Mouse (Mus musculus) layer of hippocampus, adult 8-10 months (tissue): ENCODE data around the gene Mapk1. TPM values are rescaled to one million over a fixed set of nuclear protein-coding genes. Genes with fewer than 3 reads are reported as not detected.

Experiments used
- DNase-seq, 2 experiments: peaks; one replicate each; pipeline ENCODE4 v3.0.0; 2022; ENCODE audit warnings: low spot score in 2 of 2
- total RNA-seq, 4 experiments: library from RNA; stranded (reverse); gene quantifications; 2 replicates each; pipeline ENCODE4 v1.2.4; 2022

Gene Mapk1
- total RNA-seq, 4 experiments from 2014 or later, result 461 to 545 (median 499) TPM

DNA sequence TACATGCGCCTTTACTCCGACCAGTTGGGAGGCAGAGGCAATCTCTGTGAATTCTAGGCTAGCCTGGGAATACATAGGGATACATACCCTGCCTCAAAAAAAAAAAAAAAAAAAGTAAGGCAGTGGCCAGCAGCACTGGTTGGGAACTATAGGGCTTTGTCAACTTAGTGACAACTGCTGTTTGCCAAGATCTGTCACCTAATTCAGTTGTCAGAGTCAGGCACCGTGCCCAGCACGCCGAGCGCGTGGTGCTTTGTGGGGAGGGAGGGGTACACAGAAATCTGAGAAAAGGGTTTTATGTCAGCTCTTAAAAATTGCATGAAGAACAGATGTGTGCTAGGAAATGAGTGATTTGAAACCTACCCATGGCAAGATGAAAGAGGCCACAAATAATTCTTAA, 94.9 kb downstream of the Mapk1 start:
- DNase-seq, result no peak

DNA sequence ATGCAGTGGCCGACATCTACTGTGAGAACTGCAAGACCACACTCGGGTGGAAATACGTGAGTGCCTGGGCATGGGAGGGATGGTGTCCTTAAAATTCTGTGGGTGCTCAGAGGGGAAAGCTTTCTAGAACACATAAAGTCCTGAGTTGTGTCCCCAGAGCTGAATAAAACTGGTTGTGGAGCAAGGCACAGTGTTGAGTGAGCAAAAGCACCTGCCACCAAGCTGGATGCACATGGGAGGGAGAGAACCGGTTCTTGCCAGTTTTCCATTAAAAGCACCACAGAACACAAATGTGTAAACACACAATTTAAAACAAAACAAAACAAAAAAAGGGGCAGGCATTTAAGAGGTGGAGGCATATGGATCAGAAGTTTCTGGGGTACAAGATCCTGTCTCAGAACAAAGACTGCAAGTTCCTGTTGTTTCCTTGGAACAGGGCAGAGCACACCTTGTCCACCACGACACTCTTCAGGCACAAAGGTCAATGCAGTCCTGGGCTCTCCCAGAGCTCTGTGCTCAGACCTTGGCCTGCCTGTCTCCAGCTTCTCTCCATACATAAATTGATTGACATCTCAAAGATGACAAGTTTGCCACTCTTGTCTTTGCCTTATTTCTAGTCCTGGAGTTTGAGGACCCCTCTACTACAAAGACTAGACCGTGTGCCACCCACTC, 99.1 kb downstream of the Mapk1 start:
- DNase-seq, result no peak

DNA sequence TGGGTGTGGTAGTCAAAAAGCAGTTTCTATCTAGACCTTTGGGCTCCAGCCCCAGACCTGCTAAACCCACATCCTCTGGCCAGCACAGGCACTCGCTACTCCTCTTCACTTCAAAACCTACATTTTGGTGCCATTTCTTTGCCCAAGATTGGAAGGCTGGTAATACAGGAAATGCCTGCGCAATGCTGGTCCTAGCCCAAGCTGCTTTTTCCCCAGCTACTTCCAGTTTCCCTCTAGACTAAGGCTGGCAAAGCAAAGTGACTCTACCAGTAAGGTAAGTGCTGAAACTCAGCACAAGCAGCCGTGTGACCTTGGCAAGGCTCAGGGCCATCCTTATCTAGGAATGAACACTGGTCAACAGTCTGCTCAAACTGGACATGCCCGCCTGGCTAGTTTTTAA, 102.5 kb downstream of the Mapk1 start:
- DNase-seq, result no peak

DNA sequence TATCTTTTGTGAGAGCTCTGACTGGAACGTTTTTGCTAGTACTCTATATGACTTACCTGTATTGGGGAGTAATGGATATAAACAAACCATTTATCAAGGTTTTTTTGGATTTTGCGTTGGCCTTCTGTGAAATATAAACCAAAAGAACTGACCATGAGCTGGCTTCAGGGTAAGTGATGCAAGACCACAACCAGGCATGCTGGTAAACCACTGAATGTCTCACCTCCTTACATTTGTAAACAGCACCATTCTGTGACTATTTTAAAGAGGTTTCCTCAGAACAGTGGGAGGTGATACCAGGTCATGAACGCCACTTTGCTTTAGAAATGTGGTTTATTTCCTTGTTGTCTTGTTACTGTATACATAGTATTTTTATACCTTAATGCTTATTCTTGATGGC, 103.1 kb downstream of the Mapk1 start:
- DNase-seq, result no peak

DNA sequence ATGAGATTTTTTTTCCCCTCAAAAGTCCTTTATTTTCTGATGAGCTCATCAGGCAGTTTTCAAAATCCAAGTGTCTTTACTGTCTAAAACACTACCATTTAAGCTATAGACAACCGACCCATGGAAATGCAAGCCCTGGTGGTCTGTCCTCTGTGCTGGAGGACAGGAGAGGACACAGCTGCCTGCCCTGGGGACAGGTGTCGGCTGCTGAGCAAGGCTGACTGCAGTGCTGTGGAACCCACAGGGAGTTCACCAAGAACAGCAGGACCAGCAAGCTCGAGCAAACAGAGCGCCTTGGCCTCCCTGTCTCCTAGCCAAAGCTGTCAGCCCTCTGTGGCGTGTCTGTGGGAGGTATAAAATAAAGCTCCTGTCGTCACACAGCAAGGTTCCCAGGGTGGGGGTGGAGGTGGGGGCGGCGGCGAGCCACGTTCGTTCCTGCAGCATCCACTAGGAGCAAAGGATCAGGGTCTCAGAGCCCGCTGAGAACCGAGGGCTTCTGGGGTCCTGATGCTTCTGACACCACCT, 103.5 kb downstream of the Mapk1 start:
- peak in 1 of 2 experiments; percentile 51 for DNase-seq

DNA sequence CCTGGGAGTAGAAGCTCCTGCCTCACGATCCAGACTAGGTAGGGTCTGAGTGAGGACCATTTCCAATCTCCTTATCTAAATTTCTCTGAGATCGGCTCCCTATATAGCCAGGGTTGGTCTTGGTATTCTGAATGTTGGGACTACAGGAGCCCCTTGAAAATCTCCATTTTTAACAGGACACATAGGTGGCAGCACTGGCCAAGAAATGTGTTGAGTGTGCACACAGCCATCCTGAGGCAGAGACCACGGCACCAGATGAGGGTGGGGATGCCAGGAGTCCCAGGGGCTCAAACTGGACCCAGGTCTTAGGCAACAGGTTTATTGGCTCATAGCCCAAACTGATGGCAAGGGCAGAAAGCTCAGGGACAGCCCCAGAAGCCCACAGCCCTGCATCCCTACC, 105.2 kb downstream of the Mapk1 start:
- no peak for DNase-seq

DNA sequence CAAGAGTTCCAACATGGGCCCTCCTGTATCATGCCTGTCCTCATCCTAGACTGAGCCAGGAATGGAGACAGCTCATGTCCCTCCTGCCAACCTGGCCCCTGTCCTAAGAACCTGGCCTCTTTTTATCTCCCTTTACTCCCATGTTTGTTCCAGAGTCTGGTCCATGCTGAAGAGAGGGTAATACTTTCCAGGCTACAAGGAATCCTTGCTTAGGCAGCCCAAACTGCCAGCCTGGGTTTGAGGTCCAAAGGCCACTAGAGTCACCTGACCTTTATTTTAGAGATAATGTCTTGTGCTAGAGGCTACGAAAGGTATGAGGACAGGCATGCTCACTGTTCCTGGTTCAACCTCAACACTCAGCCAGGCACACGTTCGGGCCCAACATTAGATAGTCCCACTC, 113.8 kb downstream of the Mapk1 start:
- DNase-seq, result no peak

Other genes with a start within 250 kb of the Mapk1 start
- 10 to 100 TPM in 3 of 4 experiments, 1 to 10 TPM in 1; 8.6 to 13.3 (median 11.1) TPM for gene Spag6l, start 153.9 kb upstream of the Mapk1 start, total RNA-seq
- gene Igll1, start 119.4 kb upstream of the Mapk1 start, total RNA-seq, result not detected
- gene Top3b, start 112.6 kb upstream of the Mapk1 start, total RNA-seq, result 10 to 100 TPM; 68.6 to 86.2 (median 73.0) TPM
- 1 to 10 TPM in 1 of 4 experiments, not detected in 3; 1.9 TPM for gene Vpreb1, start 112.5 kb upstream of the Mapk1 start, total RNA-seq
- gene Ppm1f, start 86.9 kb upstream of the Mapk1 start, total RNA-seq, result 10 to 100 TPM; 46.5 to 59.4 (median 51.9) TPM
- 10 to 100 TPM; 27.9 to 36.5 (median 29.8) TPM for gene Ypel1, start 86.3 kb downstream of the Mapk1 start, total RNA-seq
- 100 to 1,000 TPM in 2 of 4 experiments, 10 to 100 TPM in 2; 85.7 to 105 (median 98.4) TPM for gene Ppil2, start 127.9 kb downstream of the Mapk1 start, total RNA-seq
- 1 to 10 TPM in 1 of 4 experiments, under 1 TPM in 3; 0.68 to 1.2 (median 0.94) TPM for gene 2610318N02Rik, start 141.8 kb downstream of the Mapk1 start, total RNA-seq
- 10 to 100 TPM; 25.6 to 40.2 (median 33.6) TPM for gene Sdf2l1, start 149.0 kb downstream of the Mapk1 start, total RNA-seq
- 10 to 100 TPM; 23.2 to 31.9 (median 25.8) TPM for gene Ydjc, start 161.2 kb downstream of the Mapk1 start, total RNA-seq
- 1 to 10 TPM in 3 of 4 experiments, under 1 TPM in 1; 0.71 to 2.4 (median 1.6) TPM for gene Ccdc116, start 163.8 kb downstream of the Mapk1 start, total RNA-seq
- gene Ube2l3, start 219.3 kb downstream of the Mapk1 start, total RNA-seq, result 100 to 1,000 TPM; 126 to 157 (median 142) TPM
- gene Rimbp3, start 225.2 kb downstream of the Mapk1 start, total RNA-seq, result 1 to 10 TPM; 2.8 to 3.8 (median 3.5) TPM